Mouse (Mus musculus) activated CD4-positive, CD25-positive, alpha-beta regulatory T cell, adult 9 weeks (primary cell): Measurements from ENCODE around the gene Sirpb1b. TPM values are rescaled to one million over a fixed set of nuclear protein-coding genes. Genes with fewer than 3 reads are reported as not detected.

ENCODE experiments used
- polyA plus RNA-seq: library from polyadenylated mRNA; unstranded; fragments of 100-300 nt; shearing (Covaris generic); gene quantifications from one replicate; pipeline ENCODE4 v1.2.1, GENCODE M21; 2017

Gene Sirpb1b
- not detected for polyA plus RNA-seq

GRCm38 (mm10) chr3:15574887-15575286 lies at the start of gene Sirpb1b:
Sirpb1b (minus strand) TSS chr3:15575065.

Other genes with a start within 250 kb of the Sirpb1b start
- gene Gm9733, start 242.8 kb downstream of the Sirpb1b start, polyA plus RNA-seq: not detected
- gene Sirpb1a, start 148.5 kb downstream of the Sirpb1b start, polyA plus RNA-seq: 0.90 TPM